Mouse (Mus musculus): ENCODE results near the gene Maz. TPM values are rescaled to one million over a fixed set of nuclear protein-coding genes. Genes with fewer than 3 reads are reported as not detected.

Maz gene
- polyA plus RNA-seq, 1 experiment from 2014 or later: 69.4 TPM

GRCm38 (mm10) chr7:127031244-127031643, 4.4 kb upstream of the Maz start:
- H3K27me3 ChIP-seq (ENCODE audit: control insufficient read depth, insufficient read depth, low read length): no peaks in the 10 kb centered on the region
- H3K4me1 ChIP-seq (replicated peaks; ENCODE audit: control insufficient read depth, insufficient read depth, low read length): peaks cover 6% of the 10 kb centered on the region
- H3K9me3 ChIP-seq (ENCODE audit: control insufficient read depth, low read length): no peaks in the 10 kb centered on the region
- no peak overlapping the region for H3K4me2 ChIP-seq (replicated peaks; ENCODE audit: low read depth, low read length)
- DNase-seq (ENCODE audit: low spot score): no peak
- H3K4me3 ChIP-seq (ENCODE audit: low read depth, low read length): no peak overlapping the region
- ATAC-seq (ENCODE audit: low FRiP score): no peak
- 95% methylated on average over 1 of the region's 1 CpGs for WGBS
- no peak overlapping the region for H3K27ac ChIP-seq (ENCODE audit: low read depth, low read length)
- H3K9ac ChIP-seq (ENCODE audit: low read depth, low read length): no peak overlapping the region
- H3K36me3 ChIP-seq (ENCODE audit: control insufficient read depth, insufficient read depth, low read length): peaks cover 12% of the 10 kb centered on the region; the same call in 1 of the 2 replicates

GRCm38 (mm10) chr7:127030172-127030571, 3.3 kb upstream of the Maz start:
- WGBS: 100% methylated on average over 1 of the region's 1 CpGs
- H3K9ac ChIP-seq (ENCODE audit: low read depth, low read length): no peak overlapping the region
- no peak overlapping the region for H3K4me3 ChIP-seq (ENCODE audit: low read depth, low read length)
- H3K4me2 ChIP-seq (replicated peaks; ENCODE audit: low read depth, low read length): no peak overlapping the region
- H3K27ac ChIP-seq (ENCODE audit: low read depth, low read length): no peak overlapping the region
- no peaks in the 10 kb centered on the region for H3K27me3 ChIP-seq (ENCODE audit: control insufficient read depth, insufficient read depth, low read length)
- peaks cover 6% of the 10 kb centered on the region for H3K4me1 ChIP-seq (replicated peaks; ENCODE audit: control insufficient read depth, insufficient read depth, low read length)
- peaks cover 12% of the 10 kb centered on the region; the same call in 1 of the 2 replicates for H3K36me3 ChIP-seq (ENCODE audit: control insufficient read depth, insufficient read depth, low read length)
- DNase-seq (ENCODE audit: low spot score) (no peak), ATAC-seq (ENCODE audit: low FRiP score) (no peak)
- H3K9me3 ChIP-seq (ENCODE audit: control insufficient read depth, low read length): no peaks in the 10 kb centered on the region

GRCm38 (mm10) chr7:127027885-127028284, 1.0 kb upstream of the Maz start:
- no peaks in the 10 kb centered on the region for H3K27me3 ChIP-seq (ENCODE audit: control insufficient read depth, insufficient read depth, low read length)
- H3K4me2 ChIP-seq (replicated peaks; ENCODE audit: low read depth, low read length): peak overlapping the region; percentile 47
- peak overlapping the region; percentile 32 for H3K4me3 ChIP-seq (ENCODE audit: low read depth, low read length)
- H3K9me3 ChIP-seq (ENCODE audit: control insufficient read depth, low read length): no peaks in the 10 kb centered on the region
- 71% methylated on average over 8 of the region's 8 CpGs for WGBS
- H3K4me1 ChIP-seq (replicated peaks; ENCODE audit: control insufficient read depth, insufficient read depth, low read length): peaks cover 17% of the 10 kb centered on the region
- ATAC-seq (ENCODE audit: low FRiP score): no peak; the same call in 1 of the 2 replicates
- H3K9ac ChIP-seq (ENCODE audit: low read depth, low read length): peak overlapping the region; percentile 54
- H3K36me3 ChIP-seq (ENCODE audit: control insufficient read depth, insufficient read depth, low read length): peaks cover 6% of the 10 kb centered on the region; the same call in 1 of the 2 replicates
- DNase-seq (ENCODE audit: low spot score): no peak
- peak overlapping the region; percentile 99 for H3K27ac ChIP-seq (ENCODE audit: low read depth, low read length)

- Histone ChIP-seq H3K4me1 (replicated peaks; ENCODE audit: control insufficient read depth, insufficient read depth, low read length) (peaks cover 17% of the 10 kb centered on the region), H3K27ac (ENCODE audit: low read depth, low read length) (peak overlapping the region; percentile 99), H3K4me2 (replicated peaks; ENCODE audit: low read depth, low read length) (peak overlapping the region; percentile 96; the same call in 1 of the 2 replicates), H3K9me3 (ENCODE audit: control insufficient read depth, low read length) (no peaks in the 10 kb centered on the region), H3K4me3 (ENCODE audit: low read depth, low read length) (peak overlapping the region; percentile 98), H3K36me3 (ENCODE audit: control insufficient read depth, insufficient read depth, low read length) (peaks cover 8% of the 10 kb centered on the region; the same call in 1 of the 2 replicates), H3K9ac (ENCODE audit: low read depth, low read length) (peak overlapping the region; percentile 100), H3K27me3 (ENCODE audit: control insufficient read depth, insufficient read depth, low read length) (no peaks in the 10 kb centered on the region)
- WGBS: no CpG with 5 or more reads among the region's 48 CpGs
- DNase-seq (ENCODE audit: low spot score) (peak; percentile 88), ATAC-seq (ENCODE audit: low FRiP score) (peak; percentile 11; the same call in 1 of the 2 replicates)
These were observed 237 bp downstream of the Maz start for GRCm38 (mm10) chr7:127026616-127026983.

- H3K27ac ChIP-seq (ENCODE audit: low read depth, low read length): peak overlapping the region; percentile 99
- peak overlapping the region; percentile 98 for H3K4me3 ChIP-seq (ENCODE audit: low read depth, low read length)
- peak overlapping the region; percentile 100 for H3K9ac ChIP-seq (ENCODE audit: low read depth, low read length)
- H3K9me3 ChIP-seq (ENCODE audit: control insufficient read depth, low read length): no peaks in the 10 kb centered on the region
- H3K4me1 ChIP-seq (replicated peaks; ENCODE audit: control insufficient read depth, insufficient read depth, low read length): peaks cover 17% of the 10 kb centered on the region
- DNase-seq (ENCODE audit: low spot score) (no peak), ATAC-seq (ENCODE audit: low FRiP score) (peak; percentile 5; the same call in 1 of the 2 replicates)
- peak overlapping the region; percentile 96 for H3K4me2 ChIP-seq (replicated peaks; ENCODE audit: low read depth, low read length)
- WGBS: 0% methylated on average over 7 of the region's 48 CpGs
- H3K27me3 ChIP-seq (ENCODE audit: control insufficient read depth, insufficient read depth, low read length): no peaks in the 10 kb centered on the region
- H3K36me3 ChIP-seq (ENCODE audit: control insufficient read depth, insufficient read depth, low read length): peaks cover 5% of the 10 kb centered on the region; the same call in 1 of the 2 replicates
These were observed 656 bp downstream of the Maz start for GRCm38 (mm10) chr7:127026161-127026600.

GRCm38 (mm10) chr7:127025556-127026160, 1.2 kb downstream of the Maz start:
- no peak for ATAC-seq (ENCODE audit: low FRiP score)
- H3K4me3 ChIP-seq (ENCODE audit: low read depth, low read length): peak overlapping the region; percentile 98
- H3K4me2 ChIP-seq (replicated peaks; ENCODE audit: low read depth, low read length): peak overlapping the region; percentile 96
- H3K36me3 ChIP-seq (ENCODE audit: control insufficient read depth, insufficient read depth, low read length): peaks cover 4% of the 10 kb centered on the region; the same call in 1 of the 2 replicates
- under 1% methylated on average over 49 of the region's 65 CpGs for WGBS
- no peaks in the 10 kb centered on the region for H3K9me3 ChIP-seq (ENCODE audit: control insufficient read depth, low read length)
- no peaks in the 10 kb centered on the region for H3K27me3 ChIP-seq (ENCODE audit: control insufficient read depth, insufficient read depth, low read length)
- DNase-seq (ENCODE audit: low spot score): peak; percentile 76
- peaks cover 17% of the 10 kb centered on the region for H3K4me1 ChIP-seq (replicated peaks; ENCODE audit: control insufficient read depth, insufficient read depth, low read length)
- peak overlapping the region; percentile 100 for H3K9ac ChIP-seq (ENCODE audit: low read depth, low read length)
- H3K27ac ChIP-seq (ENCODE audit: low read depth, low read length): peak overlapping the region; percentile 99

GRCm38 (mm10) chr7:127024755-127025555, 1.9 kb downstream of the Maz start:
- Histone ChIP-seq H3K36me3 (ENCODE audit: control insufficient read depth, insufficient read depth, low read length) (peaks cover 4% of the 10 kb centered on the region; the same call in 1 of the 2 replicates), H3K4me3 (ENCODE audit: low read depth, low read length) (peak overlapping the region; percentile 98), H3K4me2 (replicated peaks; ENCODE audit: low read depth, low read length) (peak overlapping the region; percentile 96), H3K27ac (ENCODE audit: low read depth, low read length) (peak overlapping the region; percentile 99), H3K9ac (ENCODE audit: low read depth, low read length) (peak overlapping the region; percentile 100), H3K27me3 (ENCODE audit: control insufficient read depth, insufficient read depth, low read length) (no peaks in the 10 kb centered on the region), H3K4me1 (replicated peaks; ENCODE audit: control insufficient read depth, insufficient read depth, low read length) (peaks cover 20% of the 10 kb centered on the region), H3K9me3 (ENCODE audit: control insufficient read depth, low read length) (no peaks in the 10 kb centered on the region)
- peak; percentile 15 for ATAC-seq (ENCODE audit: low FRiP score)
- whole genome bisulfite sequencing: 2% methylated on average over 30 of the region's 30 CpGs
- DNase-seq (ENCODE audit: low spot score): peak; percentile 80

- H3K9me3 ChIP-seq (ENCODE audit: control insufficient read depth, low read length): no peaks in the 10 kb centered on the region
- H3K4me2 ChIP-seq (replicated peaks; ENCODE audit: low read depth, low read length): peak overlapping the region; percentile 96
- ATAC-seq (ENCODE audit: low FRiP score) (no peak), DNase-seq (ENCODE audit: low spot score) (no peak)
- H3K9ac ChIP-seq (ENCODE audit: low read depth, low read length): peak overlapping the region; percentile 100
- H3K36me3 ChIP-seq (ENCODE audit: control insufficient read depth, insufficient read depth, low read length): peaks cover 4% of the 10 kb centered on the region; the same call in 1 of the 2 replicates
- peaks cover 22% of the 10 kb centered on the region for H3K4me1 ChIP-seq (replicated peaks; ENCODE audit: control insufficient read depth, insufficient read depth, low read length)
- H3K4me3 ChIP-seq (ENCODE audit: low read depth, low read length): peak overlapping the region; percentile 98
- H3K27ac ChIP-seq (ENCODE audit: low read depth, low read length): peak overlapping the region; percentile 33
- no peaks in the 10 kb centered on the region for H3K27me3 ChIP-seq (ENCODE audit: control insufficient read depth, insufficient read depth, low read length)
- WGBS: 35% methylated on average over 19 of the region's 19 CpGs
These were observed 2.7 kb downstream of the Maz start for GRCm38 (mm10) chr7:127023896-127024690.

Measured in hindbrain, embryonic 11.5 days (tissue).